ENCODE assay signal across 8 mouse cellular contexts in the genomic region with DNA sequence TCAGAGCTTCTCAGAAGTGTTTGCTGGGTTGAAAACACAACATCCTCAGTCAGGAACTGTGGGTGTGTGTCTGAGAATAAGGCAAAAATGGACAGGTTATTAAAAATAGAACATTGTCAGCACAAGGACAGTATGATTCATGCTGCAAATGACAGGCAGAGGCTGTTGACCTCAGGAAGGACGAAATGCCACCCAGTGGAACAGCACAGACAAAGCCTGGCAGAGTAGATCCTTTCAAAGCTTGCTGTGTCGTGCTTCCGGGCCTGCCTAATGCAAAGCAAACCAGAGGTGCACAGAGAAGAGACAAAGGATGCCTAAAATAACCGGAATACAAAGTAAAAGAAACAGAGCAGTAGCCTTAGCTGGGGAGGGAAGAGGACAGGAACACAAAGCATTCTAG. TPM values are rescaled to one million over a fixed set of nuclear protein-coding genes. Genes with fewer than 3 reads are reported as not detected.
DNase-seq lines count a peak whose midpoint lies in the region; ATAC-seq and TF ChIP-seq lines count a peak whose summit lies in the region.

No protein-coding gene starts in this region.

- no peak overlapping the region for H3K4me2 ChIP-seq in kidney, postnatal 0 days (ENCODE audit: low read length)
- H3K4me2 ChIP-seq in kidney, embryonic 15.5 days = no peak overlapping the region
- H3K4me2 ChIP-seq in myocyte (ENCODE audit: low read depth) = peak overlapping the region; percentile 62

- peak; percentile 29 for DNase-seq in kidney, postnatal 0 days (ENCODE audit: low spot score)
- peak; percentile 68 for DNase-seq in brain, adult 2 months (ENCODE audit: low read depth, low spot score)
- peak; percentile 27 to 41 for DNase-seq in heart, postnatal 10 days
- DNase-seq in right cerebral cortex, postnatal 25 days = no peak
- no peak for DNase-seq in urinary bladder, postnatal 4 days (ENCODE audit: low spot score in 2 of 2)
- DNase-seq in thymus, postnatal 0 days (ENCODE audit: low spot score) = no peak

- no peak for TF ChIP-seq POLR2A in myocyte (IDR thresholded peaks at IDR 0.05; ENCODE audit: insufficient read length, low read depth)

- H3K27me3 ChIP-seq in kidney, postnatal 0 days (ENCODE audit: insufficient read depth, low read length) = no peaks in the 10 kb centered on the region
- no peaks in the 10 kb centered on the region for H3K27me3 ChIP-seq in kidney, embryonic 15.5 days
- H3K27me3 ChIP-seq in myocyte (ENCODE audit: control insufficient read depth, insufficient read depth, insufficient read length) = no peaks in the 10 kb centered on the region

- WGBS in kidney, postnatal 0 days = 42% methylated on average over 4 of the region's 4 CpGs
- 52% methylated on average over 4 of the region's 4 CpGs for WGBS in kidney, embryonic 15.5 days

- no peaks in the 10 kb centered on the region for H3K36me3 ChIP-seq in kidney, postnatal 0 days (ENCODE audit: insufficient read depth, low read length)
- H3K36me3 ChIP-seq in kidney, embryonic 15.5 days = no peaks in the 10 kb centered on the region
- no peaks in the 10 kb centered on the region for H3K36me3 ChIP-seq in myocyte (ENCODE audit: control insufficient read depth, insufficient read depth)

- peaks cover 5% of the 10 kb centered on the region; the same call in 1 of the 2 replicates for H3K4me1 ChIP-seq in kidney, postnatal 0 days (replicated peaks; ENCODE audit: insufficient read depth, low read length)
- H3K4me1 ChIP-seq in kidney, embryonic 15.5 days = peaks cover 13% of the 10 kb centered on the region

- intact Hi-C loops in heart, postnatal 10 days (cut with DNase I) = no loop called here

- H3K79me2 ChIP-seq in myocyte (ENCODE audit: control insufficient read depth, insufficient read depth) = no peaks in the 10 kb centered on the region

- no peak overlapping the region for H3K9ac ChIP-seq in kidney, postnatal 0 days (ENCODE audit: low read depth, low read length)
- no peak overlapping the region for H3K9ac ChIP-seq in kidney, embryonic 15.5 days

- H3K9me3 ChIP-seq in kidney, postnatal 0 days (replicated peaks; ENCODE audit: low read length) = no peaks in the 10 kb centered on the region; the same call in 1 of the 2 replicates
- H3K9me3 ChIP-seq in kidney, embryonic 15.5 days (replicated peaks) = no peaks in the 10 kb centered on the region

- no peak overlapping the region for H3ac ChIP-seq in myocyte (ENCODE audit: control insufficient read depth, insufficient read length)

- no peak for TF ChIP-seq CTCF in kidney, postnatal 0 days (IDR thresholded peaks at IDR 0.05; ENCODE audit: low read depth)

- no peak for ATAC-seq in kidney, postnatal 0 days (replicated peaks; ENCODE audit: low FRiP score, low read depth)
- ATAC-seq in kidney, embryonic 15.5 days (replicated peaks; ENCODE audit: low FRiP score) = no peak; the same call in 1 of the 2 replicates

- no peak overlapping the region; the same call in 1 of the 2 replicates for H3K27ac ChIP-seq in kidney, postnatal 0 days
- H3K27ac ChIP-seq in kidney, embryonic 15.5 days = no peak overlapping the region

- no peak overlapping the region for H3K4me3 ChIP-seq in kidney, postnatal 0 days (replicated peaks; ENCODE audit: low read depth, low read length)
- no peak overlapping the region for H3K4me3 ChIP-seq in kidney, embryonic 15.5 days (replicated peaks)
- H3K4me3 ChIP-seq in myocyte = no peak overlapping the region

TF ChIP-seq in myocyte, 11 proteins besides CTCF, POLR2A, EP300 and RAD21:
- no peak for TF ChIP-seq MYOG (IDR thresholded peaks at IDR 0.05; ENCODE audit: control insufficient read depth in 1 of 3, insufficient read depth in 1 of 3, insufficient read length in 2 of 3, low read depth in 2 of 3)
- no peak for TF ChIP-seq POLR2AphosphoS2 (IDR thresholded peaks at IDR 0.05; ENCODE audit: insufficient read length, low read depth)
- TF ChIP-seq SRF (IDR thresholded peaks at IDR 0.05; ENCODE audit: control insufficient read depth, insufficient read length, low read depth) = no peak
- TF ChIP-seq MYOD1 (IDR thresholded peaks at IDR 0.05; ENCODE audit: control insufficient read depth in 1 of 3, insufficient read length in 2 of 3, low read depth in 2 of 3) = no peak
- no peak for TF ChIP-seq MAX (IDR thresholded peaks at IDR 0.05; ENCODE audit: low read depth)
- no peak for TF ChIP-seq CEBPB (IDR thresholded peaks at IDR 0.05; ENCODE audit: insufficient read depth, poor library complexity, severe bottlenecking)
- TF ChIP-seq TCF12 (IDR thresholded peaks at IDR 0.05; ENCODE audit: insufficient read depth, poor library complexity, severe bottlenecking) = no peak

RNA-seq across cellular contexts. Expression of a gene that starts 54.4 kb away (rescaled TPM):
- 51.3 and 58.0 TPM in 2 replicates for polyA plus RNA-seq in kidney, postnatal 0 days (2015; fragmentation: Nextera tagmentation; extraction: Ambion mirVana)
- 52.3 and 57.0 TPM in 2 replicates for polyA plus RNA-seq in kidney, embryonic 15.5 days (2015; fragmentation: Nextera tagmentation; extraction: Ambion mirVana)
- total RNA-seq in heart, postnatal 10 days (2021) = 10 to 100 TPM; 38.5 to 47.3 TPM
- 8.6 TPM for polyA plus RNA-seq in myocyte (2012; fragmentation: generic; extraction: Trizol)
- polyA plus RNA-seq in thymus, postnatal 0 days (2015; fragmentation: Nextera tagmentation; extraction: Ambion mirVana) = 62.7 and 94.2 TPM in 2 replicates

Comparison
In these comparisons a context has a peak if more than half of its experiments do, and no peak if none do; other contexts are left out.
1. DNase-seq: peak in kidney, postnatal 0 days (single experiment), brain, adult 2 months (single experiment) and heart, postnatal 10 days (2 of 2); none in right cerebral cortex, postnatal 25 days (single experiment), urinary bladder, postnatal 4 days (0 of 2) and thymus, postnatal 0 days (single experiment).